Comparison of ENCODE assay signal across 24 mouse cellular contexts in genomic region chr2:9468651-9469050, GRCm38 (mm10).
DNase-seq lines count a peak whose midpoint lies in the region; ATAC-seq lines count a peak whose summit lies in the region.
"Had no signal": no experiment of that assay in that cellular context is flagged by ENCODE, and none has a peak within 500 bp of the region (broad histone marks: within the 10 kb centered on the region; RNA-seq: fewer than 3 reads in every experiment).

No protein-coding gene starts in this region.

- H3K9ac ChIP-seq in embryonic facial prominence, embryonic 14.5 days (ENCODE audit: low read depth, low read length): no peak overlapping the region
- H3K9ac ChIP-seq: heart, embryonic 12.5 days; limb, embryonic 15.5 days; liver, embryonic 14.5 days; lung, embryonic 14.5 days; neural tube, embryonic 13.5 days had no signal

- H3K9me3 ChIP-seq in embryonic facial prominence, embryonic 14.5 days (ENCODE audit: control insufficient read depth, low read length): no peaks in the 10 kb centered on the region
- no peaks in the 10 kb centered on the region for H3K9me3 ChIP-seq in embryonic facial prominence, embryonic 10.5 days
- H3K9me3 ChIP-seq: forebrain, embryonic 10.5 days; heart, embryonic 12.5 days; limb, embryonic 15.5 days; midbrain, embryonic 10.5 days; neural tube, embryonic 13.5 days had no signal

- intact Hi-C loops in left cerebral cortex, postnatal 4 days (cut with DNase I): no loop called here
- intact Hi-C loops in left cerebral cortex, postnatal 25 days (cut with DNase I): no loop called here

- H3K4me3 ChIP-seq in embryonic facial prominence, embryonic 14.5 days (ENCODE audit: low read depth, low read length): no peak overlapping the region
- no peak overlapping the region for H3K4me3 ChIP-seq in embryonic facial prominence, embryonic 10.5 days
- H3K4me3 ChIP-seq: forebrain, embryonic 10.5 days; heart, embryonic 12.5 days; limb, embryonic 15.5 days; midbrain, embryonic 10.5 days; myocyte; neural tube, embryonic 13.5 days had no signal

- H3K4me1 ChIP-seq in embryonic facial prominence, embryonic 14.5 days (ENCODE audit: control insufficient read depth, insufficient read depth, low read length): no peaks in the 10 kb centered on the region
- H3K4me1 ChIP-seq in embryonic facial prominence, embryonic 10.5 days: peaks cover 6% of the 10 kb centered on the region; the same call in 1 of the 2 replicates
- H3K4me1 ChIP-seq: heart, embryonic 12.5 days; limb, embryonic 15.5 days; midbrain, embryonic 10.5 days; neural tube, embryonic 13.5 days had no signal

- peak; percentile 12 for DNase-seq in embryonic facial prominence, embryonic 14.5 days (ENCODE audit: low spot score)
- DNase-seq in embryonic facial prominence, embryonic 10.5 days (ENCODE audit: low spot score): no peak
- peak; percentile 2 for DNase-seq in left cerebral cortex, postnatal 4 days
- no peak for DNase-seq in left cerebral cortex, postnatal 25 days (ENCODE audit: low spot score in 2 of 2)
- peak; percentile 11 for DNase-seq in brain, adult 2 months (ENCODE audit: low read depth, low spot score)
- DNase-seq in retina, embryonic 14.5 days (ENCODE audit: low spot score): peak; percentile 61
- no peak for DNase-seq in gastrocnemius, adult 18-20 months (ENCODE audit: low spot score)
- DNase-seq in adrenal gland, postnatal 36 days: no peak
- DNase-seq: adrenal gland, adult 2 months; cerebellum, adult 9-10 months; gastrocnemius, postnatal 10 days; heart, adult 11 months; heart, postnatal 10 days; lung, embryonic 14.5 days had no signal

- H3K36me3 ChIP-seq in embryonic facial prominence, embryonic 14.5 days (ENCODE audit: control insufficient read depth, insufficient read depth, low read length): no peaks in the 10 kb centered on the region
- no peaks in the 10 kb centered on the region for H3K36me3 ChIP-seq in embryonic facial prominence, embryonic 10.5 days (replicated peaks)
- H3K36me3 ChIP-seq: forebrain, embryonic 10.5 days; heart, embryonic 12.5 days; limb, embryonic 15.5 days; midbrain, embryonic 10.5 days; neural tube, embryonic 13.5 days had no signal

- no peak overlapping the region for H3K4me2 ChIP-seq in embryonic facial prominence, embryonic 14.5 days (ENCODE audit: low read depth, low read length)
- H3K4me2 ChIP-seq: heart, embryonic 12.5 days; limb, embryonic 15.5 days; lung, embryonic 14.5 days; neural tube, embryonic 13.5 days had no signal

- H3K27me3 ChIP-seq in embryonic facial prominence, embryonic 14.5 days (replicated peaks; ENCODE audit: control insufficient read depth, insufficient read depth, low read length): no peaks in the 10 kb centered on the region
- no peaks in the 10 kb centered on the region for H3K27me3 ChIP-seq in embryonic facial prominence, embryonic 10.5 days (replicated peaks; ENCODE audit: low read depth, poor library complexity, severe bottlenecking)
- H3K27me3 ChIP-seq: heart, embryonic 12.5 days; limb, embryonic 15.5 days; neural tube, embryonic 13.5 days had no signal

- ATAC-seq in embryonic facial prominence, embryonic 14.5 days (ENCODE audit: low read depth): no peak
- ATAC-seq: hindbrain, postnatal 0 days; intestine, embryonic 16.5 days; midbrain, embryonic 16.5 days had no signal

- WGBS in embryonic facial prominence, embryonic 14.5 days: 61% methylated on average over 3 of the region's 3 CpGs
- 77% methylated on average over 3 of the region's 3 CpGs for WGBS in embryonic facial prominence, embryonic 10.5 days

- no peak overlapping the region for H3K27ac ChIP-seq in embryonic facial prominence, embryonic 14.5 days (replicated peaks; ENCODE audit: low read depth, low read length)
- H3K27ac ChIP-seq in embryonic facial prominence, embryonic 10.5 days (replicated peaks): no peak overlapping the region
- H3K27ac ChIP-seq: forebrain, embryonic 10.5 days; hindbrain, postnatal 0 days; limb, embryonic 15.5 days; liver, embryonic 14.5 days; midbrain, embryonic 10.5 days; neural tube, embryonic 13.5 days had no signal

Comparison
In these comparisons a context has a peak if more than half of its experiments do, and no peak if none do; other contexts are left out.
1. DNase-seq: peak in embryonic facial prominence, embryonic 14.5 days (single experiment), left cerebral cortex, postnatal 4 days (single experiment), brain, adult 2 months (single experiment) and retina, embryonic 14.5 days (single experiment); none in embryonic facial prominence, embryonic 10.5 days (single experiment), left cerebral cortex, postnatal 25 days (0 of 2), gastrocnemius, adult 18-20 months (single experiment) and adrenal gland, postnatal 36 days (0 of 2).